Mouse (Mus musculus) stomach, embryonic 16.5 days (tissue): ENCODE measurements around the gene Gm11492. TPM values are rescaled to one million over a fixed set of nuclear protein-coding genes. Genes with fewer than 3 reads are reported as not detected.

Experiments
- ATAC-seq: fragments of 200-750 bp; cut with Nextera tagmentation; 2 replicates; pipeline ENCODE4 v1.8.0; 2017; ENCODE audit warnings: moderate number of reproducible peaks, moderate TSS enrichment; ENCODE audit not compliant: insufficient read depth, low FRiP score
- H3K27ac ChIP-seq: fragments of 300-500 bp; sonication (generic); 2 replicates; pipeline ENCODE4 v1.5.1; 2014; ENCODE audit warnings: low read length
- H3K27me3 ChIP-seq: fragments of 300-500 bp; sonication (generic); 2 replicates; pipeline ENCODE4 v1.6.1; 2014; ENCODE audit warnings: low read length, control low read depth, mixed read lengths; ENCODE audit not compliant: control insufficient read depth, insufficient read depth
- H3K36me3 ChIP-seq: fragments of 300-500 bp; sonication (generic); 2 replicates; pipeline ENCODE4 v1.6.1; 2014; ENCODE audit warnings: low read length; ENCODE audit not compliant: control insufficient read depth, insufficient read depth
- H3K4me1 ChIP-seq: fragments of 300-500 bp; sonication (generic); 2 replicates; pipeline ENCODE4 v1.6.1; 2014; ENCODE audit warnings: low read length, control low read depth, mixed read lengths; ENCODE audit not compliant: control insufficient read depth, insufficient read depth
- H3K4me2 ChIP-seq: fragments of 300-500 bp; sonication (generic); 2 replicates; pipeline ENCODE4 v1.6.1; 2014; ENCODE audit warnings: low read depth, low read length, mixed read lengths
- H3K4me3 ChIP-seq: fragments of 300-500 bp; sonication (generic); replicated peaks from 2 replicates; pipeline ENCODE4 v1.5.1; 2014; ENCODE audit warnings: mild to moderate bottlenecking, low read length
- H3K9ac ChIP-seq: fragments of 300-500 bp; sonication (generic); 2 replicates; pipeline ENCODE4 v1.6.1; 2014; ENCODE audit warnings: low read length
- H3K9me3 ChIP-seq: fragments of 300-500 bp; sonication (generic); replicated peaks from 2 replicates; pipeline ENCODE4 v1.6.1; 2016; ENCODE audit warnings: low read length, control low read depth; ENCODE audit not compliant: control insufficient read depth
- WGBS: fragments of 180-500 bp; shearing (Covaris S2); extraction: QIAGEN DNeasy Blood & Tissue Kit; methylation state at CpG from one replicate; pipeline ENCODE4 v1.1.7; 2014; 5-methylcytosine and 5-hydroxymethylcytosine counted together
- polyA plus RNA-seq: library from polyadenylated mRNA; unstranded; fragments of >200 nt; fragmentation: Nextera tagmentation; extraction: Ambion mirVana; gene quantifications from 2 replicates; pipeline ENCODE4 v1.2.1, GENCODE M21; 2015

Gm11492 gene
- polyA plus RNA-seq, 1 experiment from 2014 or later, result not detected

DNA sequence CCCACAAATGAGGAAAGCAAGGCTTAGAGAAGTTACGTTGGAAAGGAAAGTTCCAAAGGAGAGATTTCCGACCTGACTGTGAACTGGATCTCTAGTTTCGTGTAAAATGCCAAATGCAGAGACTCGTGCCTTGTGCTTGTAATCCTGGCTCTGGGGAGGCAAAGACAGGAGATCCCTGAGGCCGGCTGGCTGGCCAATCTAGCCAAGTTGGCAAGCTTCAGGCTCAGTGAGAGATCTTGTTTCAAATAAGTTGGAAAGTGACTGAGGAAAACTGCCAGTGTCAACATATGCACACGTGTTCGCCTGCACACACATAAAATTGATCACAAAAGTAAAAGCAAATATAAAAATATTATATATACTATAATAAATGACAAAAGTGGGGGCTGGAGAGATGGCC lies 42.8 kb downstream of the Gm11492 start:
- H3K4me3 ChIP-seq, result no peak overlapping the region
- no peaks in the 10 kb centered on the region for H3K27me3 ChIP-seq
- no peaks in the 10 kb centered on the region for H3K4me1 ChIP-seq
- peaks cover 36% of the 10 kb centered on the region for H3K36me3 ChIP-seq
- H3K27ac ChIP-seq, result no peak overlapping the region
- 88% methylated on average over 7 of the region's 7 CpGs for WGBS
- no peak for ATAC-seq
- no peak overlapping the region for H3K9ac ChIP-seq
- no peaks in the 10 kb centered on the region for H3K9me3 ChIP-seq
- H3K4me2 ChIP-seq, result no peak overlapping the region

DNA sequence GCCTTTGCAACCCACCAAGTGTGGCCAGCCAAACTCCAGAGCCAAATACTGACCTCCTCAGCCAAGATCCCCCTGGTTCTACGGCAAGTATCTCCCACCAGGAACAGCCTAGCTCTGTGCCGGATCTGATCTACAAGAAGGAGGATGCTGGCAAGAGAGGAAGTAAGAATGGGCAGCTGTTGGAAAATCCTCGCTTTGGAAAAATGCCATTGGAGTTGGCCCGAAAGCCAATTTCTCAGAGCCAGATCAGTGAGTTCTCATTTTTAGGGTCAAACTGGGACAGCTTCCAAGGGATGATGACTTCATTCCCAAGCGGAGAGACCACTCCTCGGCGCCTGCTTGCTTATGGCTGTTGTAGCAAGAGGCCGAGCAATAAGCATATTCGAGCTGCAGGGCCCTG lies 45.1 kb downstream of the Gm11492 start:
- H3K9me3 ChIP-seq, result no peaks in the 10 kb centered on the region
- WGBS, result 83% methylated on average over 9 of the region's 9 CpGs
- peaks cover 33% of the 10 kb centered on the region for H3K36me3 ChIP-seq

DNA sequence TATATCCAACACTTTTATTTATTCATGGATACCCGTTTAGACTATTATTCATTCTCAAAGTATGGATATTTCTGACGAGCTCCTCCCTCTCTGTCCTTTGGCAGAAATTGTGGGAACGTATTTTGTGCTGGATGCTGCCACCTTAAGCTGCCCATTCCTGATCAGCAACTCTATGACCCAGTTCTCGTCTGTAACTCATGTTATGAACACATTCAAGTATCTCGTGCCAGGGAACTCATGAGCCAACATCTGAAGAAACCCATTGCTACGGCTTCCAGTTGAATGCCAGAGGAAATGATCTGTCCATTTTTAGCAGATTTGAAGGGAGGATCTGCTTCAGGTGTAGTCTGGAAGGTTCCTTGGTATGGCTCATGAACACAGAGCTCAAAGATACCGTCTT lies 47.5 kb downstream of the Gm11492 start:
- ATAC-seq, result no peak
- peaks cover 50% of the 10 kb centered on the region for H3K36me3 ChIP-seq
- no peaks in the 10 kb centered on the region for H3K27me3 ChIP-seq
- WGBS, result 83% methylated on average over 7 of the region's 7 CpGs
- no peaks in the 10 kb centered on the region for H3K9me3 ChIP-seq
- no peak overlapping the region for H3K4me2 ChIP-seq
- H3K9ac ChIP-seq, result no peak overlapping the region
- H3K27ac ChIP-seq, result no peak overlapping the region
- H3K4me3 ChIP-seq, result no peak overlapping the region
- H3K4me1 ChIP-seq, result no peaks in the 10 kb centered on the region

More for the DNA sequence above, 45.1 kb downstream of the Gm11492 start:
- Histone ChIP-seq H3K4me3 (no peak overlapping the region), H3K9ac (no peak overlapping the region), H3K27me3 (no peaks in the 10 kb centered on the region), H3K4me1 (no peaks in the 10 kb centered on the region), H3K27ac (no peak overlapping the region), H3K4me2 (no peak overlapping the region)
- no peak for ATAC-seq

DNA sequence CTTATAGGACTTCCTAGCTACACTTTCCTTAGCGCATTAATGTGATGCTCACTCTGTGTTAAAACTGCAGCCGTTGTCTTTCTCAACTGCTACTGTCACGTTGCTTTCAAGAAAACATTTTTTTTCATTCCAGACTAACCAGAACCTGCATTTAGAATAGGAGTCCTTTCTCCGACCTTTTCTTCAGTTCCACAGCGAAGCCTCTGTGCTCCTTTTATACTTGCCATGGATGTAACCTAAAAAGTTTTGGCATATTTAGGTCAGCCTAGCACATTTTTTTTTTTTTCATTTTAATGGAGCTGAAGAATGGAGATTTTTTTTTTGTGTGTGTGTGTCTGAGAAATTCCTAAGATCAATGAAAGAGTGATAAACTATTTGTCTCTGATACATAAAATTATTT lies 49.1 kb downstream of the Gm11492 start:
- Histone ChIP-seq H3K27ac (no peak overlapping the region), H3K9ac (no peak overlapping the region), H3K4me3 (no peak overlapping the region), H3K4me1 (no peaks in the 10 kb centered on the region), H3K4me2 (no peak overlapping the region), H3K36me3 (peaks cover 46% of the 10 kb centered on the region), H3K27me3 (no peaks in the 10 kb centered on the region), H3K9me3 (no peaks in the 10 kb centered on the region)
- 91% methylated on average over 5 of the region's 5 CpGs for WGBS
- ATAC-seq, result no peak

DNA sequence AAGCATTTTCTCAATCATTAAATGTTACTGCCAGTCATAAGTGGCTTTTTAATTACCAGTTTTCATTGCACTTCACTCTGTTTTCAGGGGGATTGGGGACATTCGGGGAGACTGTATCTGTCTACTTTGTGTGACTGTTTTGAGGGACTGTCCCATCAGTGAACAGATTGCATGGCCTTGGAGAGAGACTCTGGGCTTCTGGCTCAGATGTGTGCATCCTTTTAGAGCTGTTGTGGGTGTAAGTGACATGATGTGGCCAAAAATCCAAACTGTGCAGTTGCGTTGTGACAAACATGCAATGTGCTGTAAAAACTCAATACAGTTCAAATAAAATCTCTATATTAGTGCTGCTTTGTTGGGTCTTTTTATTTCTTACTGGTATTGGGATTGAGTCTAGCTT lies 49.5 kb downstream of the Gm11492 start:
- no peaks in the 10 kb centered on the region for H3K9me3 ChIP-seq
- WGBS, result 95% methylated on average over 2 of the region's 2 CpGs
- H3K27ac ChIP-seq, result no peak overlapping the region
- H3K4me1 ChIP-seq, result no peaks in the 10 kb centered on the region
- H3K36me3 ChIP-seq, result peaks cover 46% of the 10 kb centered on the region
- no peaks in the 10 kb centered on the region for H3K27me3 ChIP-seq
- H3K4me2 ChIP-seq, result no peak overlapping the region
- no peak overlapping the region for H3K9ac ChIP-seq
- H3K4me3 ChIP-seq, result no peak overlapping the region
- no peak for ATAC-seq

DNA sequence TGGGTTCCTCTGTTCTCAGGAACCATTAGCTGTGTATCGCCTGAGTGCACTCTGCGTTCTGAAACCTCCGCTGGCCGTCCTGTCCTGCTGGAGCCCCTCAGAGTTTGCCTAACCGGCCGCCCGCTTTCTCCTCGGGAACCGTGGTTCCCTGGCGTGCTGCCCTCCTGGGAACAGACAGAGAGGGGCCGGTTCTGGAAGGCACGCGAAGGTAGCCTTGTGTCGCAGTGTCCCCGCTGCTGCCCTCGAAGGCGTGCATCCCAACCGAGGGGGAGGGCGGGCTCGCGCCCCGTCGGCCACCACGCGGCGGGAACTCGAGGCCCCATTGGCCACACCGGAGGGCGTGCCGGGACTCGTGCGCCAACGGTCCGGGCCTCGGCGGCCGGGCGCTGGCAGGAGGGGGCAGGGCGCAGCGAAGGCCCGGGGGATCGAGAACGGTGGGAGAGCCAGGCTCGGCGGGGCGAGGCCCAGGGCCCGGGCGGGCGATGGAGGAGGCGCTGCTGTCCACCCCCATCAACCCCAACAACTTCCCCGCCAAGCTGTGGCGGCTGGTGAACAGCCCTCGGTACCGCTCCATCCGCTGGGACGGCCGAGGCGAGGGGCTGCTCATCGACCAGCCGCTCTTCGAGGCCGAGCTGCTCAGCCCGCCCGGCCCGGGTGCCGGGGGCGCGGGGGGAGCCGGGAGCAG lies 50.5 kb downstream of the Gm11492 start, which contains the start of gene Hsf5:
TSS of gene Hsf5 (plus strand) at position 375 of the 685 bp plus-strand sequence.
- ATAC-seq, result peak; percentile 10; the same call in 1 of the 2 replicates
- H3K27ac ChIP-seq, result no peak within 1 kb of the TSS
- no peak within 1 kb of the TSS for H3K4me3 ChIP-seq
- no peak within 1 kb of the TSS for H3K4me2 ChIP-seq
- peaks cover 40% of the 10 kb centered on the region for H3K36me3 ChIP-seq
- H3K9me3 ChIP-seq, result no peaks in the 10 kb centered on the region
- H3K9ac ChIP-seq, result no peak within 1 kb of the TSS
- WGBS, result 89% methylated on average over 48 of the region's 69 CpGs
- no peaks in the 10 kb centered on the region for H3K4me1 ChIP-seq
- H3K27me3 ChIP-seq, result no peaks in the 10 kb centered on the region

DNA sequence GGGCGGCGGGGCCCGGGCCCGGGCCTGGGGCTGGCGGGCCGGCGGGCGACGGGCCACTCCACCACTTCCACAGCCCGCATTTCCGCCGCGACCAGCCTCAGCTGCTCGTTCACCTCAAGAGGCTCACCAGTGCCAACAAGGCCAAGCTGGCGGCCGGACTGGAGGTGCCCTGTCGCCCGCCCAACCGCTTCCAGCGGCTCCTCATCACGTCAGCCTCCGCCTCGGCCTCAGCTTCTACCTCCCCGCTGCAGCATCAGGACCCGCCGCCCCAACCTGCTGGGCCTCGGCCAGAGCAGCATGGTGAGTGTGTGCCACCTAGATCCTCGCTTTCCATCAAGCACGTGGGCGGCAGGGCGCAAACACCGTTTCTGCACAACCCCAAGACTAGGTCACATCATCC lies 51.2 kb downstream of the Gm11492 start:
- WGBS, result 93% methylated on average over 31 of the region's 32 CpGs
- Histone ChIP-seq H3K4me2 (no peak overlapping the region), H3K27ac (no peak overlapping the region), H3K36me3 (peaks cover 39% of the 10 kb centered on the region), H3K9me3 (no peaks in the 10 kb centered on the region), H3K27me3 (no peaks in the 10 kb centered on the region), H3K4me3 (no peak overlapping the region), H3K4me1 (no peaks in the 10 kb centered on the region), H3K9ac (no peak overlapping the region)
- ATAC-seq, result no peak

Other genes with a start within 250 kb of the Gm11492 start
- gene Ppm1e, start 207.6 kb upstream of the Gm11492 start, polyA plus RNA-seq, result 1.5 and 1.9 TPM in 2 replicates
- gene Rad51c, start 161.7 kb upstream of the Gm11492 start, polyA plus RNA-seq, result 6.3 and 7.1 TPM in 2 replicates
- gene Tex14, start 161.6 kb upstream of the Gm11492 start, polyA plus RNA-seq, result 0.36 and 1.0 TPM in 2 replicates
- gene Sept4, start 2.2 kb downstream of the Gm11492 start, polyA plus RNA-seq, result 25.1 and 26.7 TPM in 2 replicates
- 27.0 and 28.6 TPM in 2 replicates for gene Mtmr4, start 25.5 kb downstream of the Gm11492 start, polyA plus RNA-seq
- gene Hsf5, start 50.5 kb downstream of the Gm11492 start, polyA plus RNA-seq, result 0.10 and 0.14 TPM in 2 replicates
- 14.7 and 16.9 TPM in 2 replicates for gene Rnf43, start 96.1 kb downstream of the Gm11492 start, polyA plus RNA-seq
- gene Supt4a, start 170.9 kb downstream of the Gm11492 start, polyA plus RNA-seq, result 116 and 119 TPM in 2 replicates
- 1.5 and 1.7 TPM in 2 replicates for gene Tspoap1, start 193.9 kb downstream of the Gm11492 start, polyA plus RNA-seq
- gene Mpo, start 226.9 kb downstream of the Gm11492 start, polyA plus RNA-seq, result 17.4 and 19.0 TPM in 2 replicates